10 mouse cellular contexts compared by ENCODE assay signal in genomic region chr2:22704780-22705727, GRCm38 (mm10).
DNase-seq lines count a peak whose midpoint lies in the region; ATAC-seq lines count a peak whose summit lies in the region.
"Had no signal": no experiment of that assay in that cellular context is flagged by ENCODE, and none has a peak within 500 bp of the region (broad histone marks: within the 10 kb centered on the region; RNA-seq: fewer than 3 reads in every experiment).

No protein-coding gene starts in this region.

- no peak overlapping the region for H3K4me3 ChIP-seq in forebrain, embryonic 13.5 days
- no peak overlapping the region for H3K4me3 ChIP-seq in forebrain, embryonic 12.5 days (replicated peaks)
- H3K4me3 ChIP-seq in embryonic facial prominence, embryonic 12.5 days: no peak overlapping the region

- WGBS in forebrain, embryonic 13.5 days: 70% methylated on average over 4 of the region's 4 CpGs
- 69% methylated on average over 4 of the region's 4 CpGs for WGBS in forebrain, embryonic 12.5 days
- 61% methylated on average over 4 of the region's 4 CpGs for WGBS in embryonic facial prominence, embryonic 12.5 days

- ATAC-seq in forebrain, embryonic 13.5 days: peak; percentile 69
- ATAC-seq in forebrain, embryonic 12.5 days (ENCODE audit: low FRiP score): no peak
- ATAC-seq in embryonic facial prominence, embryonic 12.5 days (ENCODE audit: insufficient number of reproducible peaks, insufficient read depth, low FRiP score, low TSS enrichment): no peak
- no peak for ATAC-seq in inflammation-experienced regulatory T-cells, adult 6 months

- peaks cover 11% of the 10 kb centered on the region for H3K4me1 ChIP-seq in forebrain, embryonic 13.5 days
- H3K4me1 ChIP-seq in forebrain, embryonic 12.5 days: no peaks in the 10 kb centered on the region; the same call in 1 of the 2 replicates
- peaks cover 5% of the 10 kb centered on the region; the same call in 1 of the 2 replicates for H3K4me1 ChIP-seq in embryonic facial prominence, embryonic 12.5 days

- 0 out of 2 replicates have a peak overlapping the region, but pooled peaks have one; percentile 31 for H3K27ac ChIP-seq in forebrain, embryonic 13.5 days
- H3K27ac ChIP-seq in forebrain, embryonic 12.5 days: no peak overlapping the region
- H3K27ac ChIP-seq in embryonic facial prominence, embryonic 12.5 days: peak overlapping the region; percentile 30; the same call in 1 of the 2 replicates

- H3K27me3 ChIP-seq in forebrain, embryonic 13.5 days: no peaks in the 10 kb centered on the region
- no peaks in the 10 kb centered on the region for H3K27me3 ChIP-seq in forebrain, embryonic 12.5 days
- H3K27me3 ChIP-seq in embryonic facial prominence, embryonic 12.5 days: no peaks in the 10 kb centered on the region

- H3K4me2 ChIP-seq in forebrain, embryonic 13.5 days: no peak overlapping the region
- H3K4me2 ChIP-seq in forebrain, embryonic 12.5 days: no peak overlapping the region
- H3K4me2 ChIP-seq in embryonic facial prominence, embryonic 12.5 days (replicated peaks): no peak overlapping the region
- H3K4me2 ChIP-seq: lung, embryonic 14.5 days had no signal

- no peaks in the 10 kb centered on the region for H3K36me3 ChIP-seq in forebrain, embryonic 13.5 days (ENCODE audit: poor library complexity, severe bottlenecking)
- no peaks in the 10 kb centered on the region for H3K36me3 ChIP-seq in forebrain, embryonic 12.5 days (replicated peaks)
- H3K36me3 ChIP-seq in embryonic facial prominence, embryonic 12.5 days: no peaks in the 10 kb centered on the region

- no peaks in the 10 kb centered on the region for H3K9me3 ChIP-seq in forebrain, embryonic 13.5 days (replicated peaks)
- no peaks in the 10 kb centered on the region for H3K9me3 ChIP-seq in forebrain, embryonic 12.5 days
- H3K9me3 ChIP-seq in embryonic facial prominence, embryonic 12.5 days: no peaks in the 10 kb centered on the region

- DNase-seq in kidney, postnatal 10 days: peak; percentile 19
- DNase-seq in kidney, postnatal 25 days: no peak
- peak; percentile 47 for DNase-seq in mesoderm, embryonic 11.5 days (ENCODE audit: low read depth, low spot score)
- no peak for DNase-seq in retina, postnatal 1 day
- DNase-seq: lung, embryonic 14.5 days; thymus, postnatal 14 days had no signal

- no peak overlapping the region for H3K9ac ChIP-seq in forebrain, embryonic 13.5 days
- H3K9ac ChIP-seq in forebrain, embryonic 12.5 days: no peak overlapping the region
- no peak overlapping the region for H3K9ac ChIP-seq in embryonic facial prominence, embryonic 12.5 days
- H3K9ac ChIP-seq: lung, embryonic 14.5 days had no signal

Comparison
In these comparisons a context has a peak if more than half of its experiments do, and no peak if none do; other contexts are left out.
1. DNase-seq: peak in kidney, postnatal 10 days (single experiment) and mesoderm, embryonic 11.5 days (single experiment); none in kidney, postnatal 25 days (0 of 2) and retina, postnatal 1 day (single experiment).